Mouse (Mus musculus): ENCODE measurements around the gene Thg1l. TPM values are rescaled to one million over a fixed set of nuclear protein-coding genes. Genes with fewer than 3 reads are reported as not detected.
A peak's percentile ranks its signal among the peaks of the same experiment; 100 is the strongest.

The Thg1l gene
- total RNA-seq, 1 experiment = 25.7 TPM

GRCm38 (mm10) chr11:45979946-45980892, 24.9 kb upstream of the Thg1l start, which contains the start of gene Sox30:
Sox30 (plus strand) TSS chr11:45980310.
- H3K4me1 ChIP-seq (ENCODE audit: control insufficient read depth in 2 of 2, insufficient read depth in 2 of 2, low read length in 2 of 2, poor library complexity in 1 of 2) = peaks cover 0 to 3% of the 10 kb centered on the region in 2 experiments; a peak in 1 of 4 replicates
- H3K4me3 ChIP-seq (ENCODE audit: insufficient read depth in 1 of 2, low read depth in 1 of 2, low read length in 2 of 2, poor library complexity in 1 of 2, severe bottlenecking in 1 of 2) = peak within 1 kb of the TSS; percentile 51 to 77
- H3K9me3 ChIP-seq (ENCODE audit: control insufficient read depth, insufficient read depth, low read depth, low read length) = no peaks in the 10 kb centered on the region
- H3K36me3 ChIP-seq (ENCODE audit: control insufficient read depth, insufficient read depth, low read length, poor library complexity, severe bottlenecking) = no peaks in the 10 kb centered on the region
- TF ChIP-seq ZC3H11A (IDR thresholded peaks at IDR 0.05; ENCODE audit: borderline replicate concordance, low read depth, low read length) = no peak
- no peak for TF ChIP-seq MAFK (IDR thresholded peaks at IDR 0.05; ENCODE audit: insufficient read depth, low read depth, low read length)
- no peak; the same call in 1 of the 2 replicates for TF ChIP-seq CHD2 (IDR thresholded peaks at IDR 0.05; ENCODE audit: low read depth, low read length)
- TF ChIP-seq ZNF384 (IDR thresholded peaks at IDR 0.05; ENCODE audit: low read depth, low read length) = no peak
- no peak for TF ChIP-seq HCFC1 (IDR thresholded peaks at IDR 0.05; ENCODE audit: borderline replicate concordance, insufficient read depth, low read length)
- no peak within 1 kb of the TSS for H3K27ac ChIP-seq (ENCODE audit: insufficient read depth, low read depth, low read length, poor library complexity, severe bottlenecking)
- H3K9ac ChIP-seq (ENCODE audit: insufficient read depth, low read depth, low read length, poor library complexity, severe bottlenecking) = peak within 1 kb of the TSS; percentile 68
- in situ Hi-C loops (cut with MboI; ENCODE audit: low sequenced_read_pairs in 2 of 2, unreplicated experiment in 2 of 2) = no loop called here
- peak; percentile 86 for DNase-seq (ENCODE audit: low read depth, low spot score)

- Histone ChIP-seq H3K4me3 (ENCODE audit: insufficient read depth in 1 of 2, low read depth in 1 of 2, low read length in 2 of 2, poor library complexity in 1 of 2, severe bottlenecking in 1 of 2) (no peak overlapping the region), H3K9ac (ENCODE audit: insufficient read depth, low read depth, low read length, poor library complexity, severe bottlenecking) (no peak overlapping the region), H3K27ac (ENCODE audit: insufficient read depth, low read depth, low read length, poor library complexity, severe bottlenecking) (no peak overlapping the region), H3K4me1 (ENCODE audit: control insufficient read depth in 2 of 2, insufficient read depth in 2 of 2, low read length in 2 of 2, poor library complexity in 1 of 2) (peaks cover 0 to 3% of the 10 kb centered on the region in 2 experiments; a peak in 1 of 4 replicates), H3K36me3 (ENCODE audit: control insufficient read depth, insufficient read depth, low read length, poor library complexity, severe bottlenecking) (no peaks in the 10 kb centered on the region), H3K9me3 (ENCODE audit: control insufficient read depth, insufficient read depth, low read depth, low read length) (no peaks in the 10 kb centered on the region)
- in situ Hi-C loops (cut with MboI; ENCODE audit: low sequenced_read_pairs in 2 of 2, unreplicated experiment in 2 of 2) = no loop called here
- no peak for DNase-seq (ENCODE audit: low read depth, low spot score)
- TF ChIP-seq HCFC1 (IDR thresholded peaks at IDR 0.05; ENCODE audit: borderline replicate concordance, insufficient read depth, low read length) (no peak), ZNF384 (IDR thresholded peaks at IDR 0.05; ENCODE audit: low read depth, low read length) (no peak), ZC3H11A (IDR thresholded peaks at IDR 0.05; ENCODE audit: borderline replicate concordance, low read depth, low read length) (no peak), MAFK (IDR thresholded peaks at IDR 0.05; ENCODE audit: insufficient read depth, low read depth, low read length) (no peak), CHD2 (IDR thresholded peaks at IDR 0.05; ENCODE audit: low read depth, low read length) (no peak)
Observed at GRCm38 (mm10) chr11:45976061-45976460, 20.8 kb upstream of the Thg1l start.

- H3K4me1 ChIP-seq (ENCODE audit: control insufficient read depth in 2 of 2, insufficient read depth in 2 of 2, low read length in 2 of 2, poor library complexity in 1 of 2) = no peaks in the 10 kb centered on the region
- no peaks in the 10 kb centered on the region for H3K36me3 ChIP-seq (ENCODE audit: control insufficient read depth, insufficient read depth, low read length, poor library complexity, severe bottlenecking)
- no peak overlapping the region for H3K9ac ChIP-seq (ENCODE audit: insufficient read depth, low read depth, low read length, poor library complexity, severe bottlenecking)
- no peaks in the 10 kb centered on the region for H3K9me3 ChIP-seq (ENCODE audit: control insufficient read depth, insufficient read depth, low read depth, low read length)
- no peak overlapping the region for H3K27ac ChIP-seq (ENCODE audit: insufficient read depth, low read depth, low read length, poor library complexity, severe bottlenecking)
- no peak overlapping the region for H3K4me3 ChIP-seq (ENCODE audit: insufficient read depth in 1 of 2, low read depth in 1 of 2, low read length in 2 of 2, poor library complexity in 1 of 2, severe bottlenecking in 1 of 2)
- TF ChIP-seq HCFC1 (IDR thresholded peaks at IDR 0.05; ENCODE audit: borderline replicate concordance, insufficient read depth, low read length) (no peak), ZC3H11A (IDR thresholded peaks at IDR 0.05; ENCODE audit: borderline replicate concordance, low read depth, low read length) (no peak)
- in situ Hi-C loops (cut with MboI; ENCODE audit: low sequenced_read_pairs in 2 of 2, unreplicated experiment in 2 of 2) = no loop called here
- DNase-seq (ENCODE audit: low read depth, low spot score) = no peak
Observed at GRCm38 (mm10) chr11:45974466-45974865, 19.2 kb upstream of the Thg1l start.

- TF ChIP-seq ZC3H11A (IDR thresholded peaks at IDR 0.05; ENCODE audit: borderline replicate concordance, low read depth, low read length) (no peak), MAFK (IDR thresholded peaks at IDR 0.05; ENCODE audit: insufficient read depth, low read depth, low read length) (no peak), CHD2 (IDR thresholded peaks at IDR 0.05; ENCODE audit: low read depth, low read length) (no peak), ZNF384 (IDR thresholded peaks at IDR 0.05; ENCODE audit: low read depth, low read length) (no peak)
- no peak overlapping the region for H3K27ac ChIP-seq (ENCODE audit: insufficient read depth, low read depth, low read length, poor library complexity, severe bottlenecking)
- no peaks in the 10 kb centered on the region for H3K36me3 ChIP-seq (ENCODE audit: control insufficient read depth, insufficient read depth, low read length, poor library complexity, severe bottlenecking)
- H3K4me1 ChIP-seq (ENCODE audit: control insufficient read depth in 2 of 2, insufficient read depth in 2 of 2, low read length in 2 of 2, poor library complexity in 1 of 2) = no peaks in the 10 kb centered on the region
- no peak overlapping the region for H3K9ac ChIP-seq (ENCODE audit: insufficient read depth, low read depth, low read length, poor library complexity, severe bottlenecking)
- in situ Hi-C loops (cut with MboI; ENCODE audit: low sequenced_read_pairs in 2 of 2, unreplicated experiment in 2 of 2) = no loop called here
- H3K9me3 ChIP-seq (ENCODE audit: control insufficient read depth, insufficient read depth, low read depth, low read length) = no peaks in the 10 kb centered on the region
- H3K4me3 ChIP-seq (ENCODE audit: insufficient read depth in 1 of 2, low read depth in 1 of 2, low read length in 2 of 2, poor library complexity in 1 of 2, severe bottlenecking in 1 of 2) = no peak overlapping the region
- no peak for DNase-seq (ENCODE audit: low read depth, low spot score)
Observed at GRCm38 (mm10) chr11:45973635-45974034, 18.3 kb upstream of the Thg1l start.
